Mouse (Mus musculus): ENCODE data around the gene Tipin.
"Not testable (repeated sequence)": the region's sequence is repeated elsewhere in the genome, so short reads cannot be mapped to it uniquely, and the experiment has no call there.

Gene Tipin

DNA sequence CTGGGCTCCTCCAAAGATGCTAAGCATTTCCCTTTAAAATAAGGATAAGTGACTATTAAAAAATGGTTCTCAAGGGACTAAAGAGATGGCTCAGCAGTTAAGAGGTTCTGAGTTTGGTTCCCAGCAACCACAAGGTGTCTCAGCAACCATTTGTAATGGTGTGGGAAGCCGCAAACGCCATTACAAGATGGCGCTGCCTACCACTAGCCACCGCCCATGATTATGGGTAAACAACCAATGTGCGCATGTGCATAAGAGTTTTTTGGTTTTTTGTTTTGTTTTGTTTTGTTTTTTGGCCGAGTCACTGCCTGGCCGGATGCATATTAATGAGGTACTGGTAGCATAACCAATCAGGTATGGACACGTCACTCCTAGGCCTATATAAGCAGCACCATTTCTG, 12.5 kb upstream of the Tipin start:
- intact Hi-C loops (cut with DNase I) = not testable (repeated sequence)

DNA sequence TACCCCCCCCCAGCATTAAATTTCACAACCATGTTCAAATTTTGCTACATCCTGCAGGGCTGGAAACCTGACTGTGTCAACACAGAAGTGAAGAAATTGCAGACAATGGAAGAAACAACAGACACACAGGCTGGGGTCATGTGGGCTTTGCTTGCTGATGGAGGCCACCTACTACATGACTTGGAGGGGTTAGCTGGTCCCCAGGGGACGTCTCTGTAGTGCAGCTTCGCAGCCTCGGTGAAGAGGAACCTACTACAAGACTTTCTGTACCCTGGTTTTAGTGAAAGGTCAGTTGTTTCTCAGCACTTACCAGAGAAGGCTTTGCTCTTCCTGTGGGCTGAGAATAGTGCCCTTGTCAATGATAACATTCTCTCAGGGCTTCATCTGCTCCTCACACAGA, 10.1 kb upstream of the Tipin start:
- intact Hi-C loops (cut with DNase I) = loop anchor here (5.0 kb wide), 1 partner anchor 134 kb away; no protein-coding TSS in a partner anchor

DNA sequence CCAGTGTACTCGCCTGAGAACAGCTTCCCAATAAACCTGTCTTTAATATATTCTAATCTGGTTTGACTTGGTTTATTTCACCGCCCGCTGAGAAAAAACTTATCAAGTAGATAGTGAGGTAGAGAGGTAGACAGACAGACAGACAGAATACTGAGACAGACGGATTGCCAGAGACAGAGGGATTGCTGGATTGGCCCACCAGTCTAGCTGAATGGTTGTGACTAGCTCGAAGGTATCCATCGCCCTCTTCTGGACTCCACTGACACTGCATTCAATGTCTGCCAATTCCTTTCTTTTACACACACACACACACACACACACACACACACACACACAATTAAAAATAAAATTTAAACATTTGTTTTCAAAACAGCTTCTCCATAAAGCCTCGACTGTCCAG, 8.8 kb upstream of the Tipin start:
- intact Hi-C loops (cut with DNase I) = loop anchor here (5.0 kb wide), 1 partner anchor 135 kb away; no protein-coding TSS in a partner anchor

DNA sequence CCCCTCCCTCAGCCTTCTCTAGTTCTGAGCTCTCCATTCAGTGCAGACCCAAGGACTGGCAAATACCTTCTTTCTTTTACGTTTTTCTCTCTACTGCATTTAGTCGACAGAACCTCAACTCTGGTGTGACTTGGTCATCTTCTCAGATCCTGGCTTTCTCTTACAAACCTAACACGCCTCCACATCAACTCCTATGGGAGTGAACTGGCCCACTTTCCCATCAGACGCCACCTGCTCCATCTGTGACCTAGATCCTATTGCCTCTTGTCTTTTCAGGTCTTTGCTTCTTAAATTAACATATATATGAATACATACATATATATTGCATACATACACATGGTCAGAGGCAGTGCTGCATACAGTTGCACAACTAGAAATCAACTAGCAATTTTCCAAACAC, 7.6 kb upstream of the Tipin start:
- intact Hi-C loops (cut with DNase I) = loop anchor here (5.0 kb wide), 1 partner anchor 136 kb away; no protein-coding TSS in a partner anchor

DNA sequence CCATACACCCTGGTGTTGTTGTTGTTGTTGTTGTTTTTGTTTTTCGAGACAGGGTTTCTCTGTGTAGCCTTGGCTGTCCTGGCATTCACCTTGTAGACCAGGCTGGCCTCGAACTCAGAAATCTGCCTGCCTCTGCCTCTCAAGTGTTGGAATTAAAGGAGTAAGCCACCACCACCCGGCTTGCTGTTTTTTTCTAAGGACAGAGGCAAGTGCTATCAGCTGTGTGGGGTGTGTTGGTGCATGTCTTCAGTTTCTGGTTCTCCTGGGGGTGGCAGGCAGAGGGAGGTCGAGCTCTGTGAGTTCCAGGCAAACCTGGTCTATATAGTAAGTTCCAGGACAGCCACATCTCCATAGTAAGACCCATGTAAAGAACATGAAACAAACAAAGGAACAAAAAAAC, 7.1 kb upstream of the Tipin start:
- intact Hi-C loops (cut with DNase I) = loop anchor here (5.0 kb wide), 1 partner anchor 137 kb away; no protein-coding TSS in a partner anchor

DNA sequence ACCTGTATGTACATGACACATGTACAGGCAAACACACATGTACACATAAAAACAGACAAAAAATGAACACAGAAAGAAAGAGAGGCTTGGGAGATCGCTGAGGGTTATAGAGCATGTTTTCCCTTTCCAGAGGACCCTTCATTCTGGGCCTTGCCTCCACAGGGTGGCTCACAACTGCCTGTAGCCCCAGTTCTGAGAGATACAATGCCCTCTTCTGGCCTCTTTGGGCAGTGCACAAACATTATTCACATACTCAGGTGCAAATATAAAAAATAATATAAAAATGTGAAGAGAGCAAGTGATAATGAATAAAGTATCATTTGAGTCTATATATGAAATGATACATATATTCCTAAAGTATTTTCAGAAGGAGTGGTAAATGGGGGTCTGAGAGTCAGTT, 6.5 kb upstream of the Tipin start:
- intact Hi-C loops (cut with DNase I) = loop anchor here (5.0 kb wide), 1 partner anchor 138 kb away; no protein-coding TSS in a partner anchor

DNA sequence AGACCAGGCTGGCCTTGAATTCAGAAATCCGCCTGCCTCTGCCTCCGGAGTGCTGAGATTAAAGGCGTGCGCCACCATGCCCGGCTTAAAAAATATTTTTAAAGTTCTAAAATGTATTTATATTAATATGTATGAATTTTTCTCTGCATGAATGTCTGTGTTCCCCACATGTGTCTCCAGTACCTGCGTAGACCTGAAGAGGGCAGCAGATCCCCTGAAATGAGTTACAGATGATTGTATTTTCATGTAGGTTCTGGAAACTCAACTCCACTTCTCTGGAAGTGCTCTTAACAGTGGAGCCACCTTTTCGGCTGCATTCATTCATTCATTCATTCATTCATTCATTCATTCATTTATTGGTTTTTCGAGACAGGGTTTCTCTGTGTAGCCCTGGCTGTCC, 3.7 kb upstream of the Tipin start:
- intact Hi-C loops (cut with DNase I) = no loop called here

DNA sequence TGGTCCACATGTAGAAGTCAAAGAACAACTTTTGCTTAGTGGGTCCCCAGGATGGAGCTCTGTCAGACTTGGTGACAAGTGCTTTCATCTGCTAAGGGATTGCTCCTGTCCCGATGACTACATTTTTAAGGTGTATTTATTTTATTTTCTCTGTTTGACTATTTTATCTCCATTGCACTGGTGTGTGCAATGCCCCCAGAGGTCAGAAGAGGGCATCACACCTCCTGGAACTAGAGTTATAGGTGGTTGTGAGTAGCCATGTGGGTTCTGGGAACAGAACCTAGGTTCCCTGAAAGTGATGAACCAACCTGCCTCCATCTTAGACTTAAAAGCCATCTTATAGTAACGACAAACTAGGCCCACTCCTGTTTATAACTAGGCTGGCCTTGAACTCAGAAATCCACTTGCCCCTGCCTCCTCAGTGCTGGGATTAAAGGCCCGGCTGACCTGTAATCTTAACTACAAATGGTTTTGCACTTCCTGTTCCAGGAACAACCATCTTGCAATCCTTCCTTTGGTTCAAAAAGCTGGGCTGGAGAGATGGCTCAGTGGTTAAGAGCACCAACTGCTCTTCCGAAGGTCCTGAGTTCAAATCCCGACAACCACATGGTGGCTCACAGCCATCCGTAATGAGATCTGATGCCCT, 2.6 kb upstream of the Tipin start:
- intact Hi-C loops (cut with DNase I) = no loop called here

DNA sequence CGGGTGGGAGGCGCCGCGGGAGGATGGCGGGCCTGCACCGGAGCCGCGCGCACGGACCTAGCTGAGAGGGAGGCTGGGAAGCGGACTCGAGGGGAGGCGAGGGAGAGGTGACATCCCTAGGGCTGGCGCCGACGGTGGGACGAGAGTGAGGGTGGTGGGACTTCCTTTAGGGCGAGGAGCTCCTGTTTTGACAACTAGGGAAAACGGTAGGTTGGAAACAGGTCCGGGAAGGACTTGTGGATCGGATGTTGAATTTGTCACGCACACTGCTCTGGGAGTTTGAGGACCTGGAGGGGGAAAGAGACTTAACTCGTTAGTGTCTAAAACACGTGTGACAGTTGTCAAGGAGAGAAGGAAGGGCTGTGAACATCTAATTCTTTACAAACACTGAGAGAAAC, 399 bp downstream of the Tipin start:
- intact Hi-C loops (cut with DNase I) = loop anchor here (5.0 kb wide), 1 partner anchor 61 kb away; the partner anchor contains the start of gene Dis3l

DNA sequence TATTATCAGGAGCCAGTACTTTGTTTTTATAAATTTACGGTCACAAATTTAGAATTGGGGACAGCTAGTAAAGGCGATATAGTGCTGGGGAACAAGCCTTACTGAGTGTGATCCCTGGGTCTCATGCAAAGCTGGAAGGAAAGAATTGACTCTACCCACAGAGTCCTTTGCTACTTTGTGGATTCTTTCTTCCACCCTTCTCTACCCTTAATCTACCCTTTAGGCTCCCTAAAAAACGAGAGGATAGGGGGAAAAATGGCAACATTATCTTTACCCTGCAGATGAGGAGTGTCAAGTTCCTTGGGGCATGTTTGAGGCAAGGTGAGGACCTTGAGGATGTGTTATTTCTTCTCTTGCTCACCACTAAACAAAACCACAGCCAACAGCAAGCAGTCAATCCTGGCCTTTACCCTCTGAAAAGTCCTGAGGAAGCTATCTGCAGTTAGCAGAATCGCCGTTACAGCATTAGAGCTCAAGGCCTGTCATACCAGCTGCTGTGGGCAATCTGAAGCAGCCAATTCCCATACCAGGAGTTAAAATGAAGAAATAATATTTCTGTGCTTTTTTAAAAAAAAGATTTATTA, 1.1 kb downstream of the Tipin start:
- intact Hi-C loops (cut with DNase I) = loop anchor here (5.0 kb wide), 1 partner anchor 60 kb away; the partner anchor contains the start of gene Dis3l

DNA sequence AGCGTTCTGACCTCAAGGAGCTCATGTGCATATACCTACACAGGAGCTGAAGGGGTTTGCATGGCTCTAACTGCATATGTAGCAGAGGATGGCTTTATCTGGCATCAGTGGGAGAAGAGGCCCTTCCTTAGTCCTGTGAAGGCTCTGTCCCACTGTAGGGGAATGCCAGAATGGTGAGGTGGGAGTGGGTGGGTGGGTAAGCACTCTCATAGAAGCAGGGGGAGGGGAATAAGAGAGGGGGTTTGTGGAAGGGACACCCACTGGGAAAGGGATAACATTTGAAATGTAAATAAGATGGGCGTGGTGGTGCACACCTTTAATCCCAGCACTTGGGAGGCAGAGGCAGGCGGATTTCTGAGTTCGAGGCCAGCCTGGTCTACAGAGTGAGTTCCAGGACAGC, 21.7 kb downstream of the Tipin start:
- intact Hi-C loops (cut with DNase I) = not testable (repeated sequence)

- intact Hi-C loops (cut with DNase I) = no loop called here
Measured at GRCm38 (mm10) chr9:64306476-64307312, 25.3 kb downstream of the Tipin start.

DNA sequence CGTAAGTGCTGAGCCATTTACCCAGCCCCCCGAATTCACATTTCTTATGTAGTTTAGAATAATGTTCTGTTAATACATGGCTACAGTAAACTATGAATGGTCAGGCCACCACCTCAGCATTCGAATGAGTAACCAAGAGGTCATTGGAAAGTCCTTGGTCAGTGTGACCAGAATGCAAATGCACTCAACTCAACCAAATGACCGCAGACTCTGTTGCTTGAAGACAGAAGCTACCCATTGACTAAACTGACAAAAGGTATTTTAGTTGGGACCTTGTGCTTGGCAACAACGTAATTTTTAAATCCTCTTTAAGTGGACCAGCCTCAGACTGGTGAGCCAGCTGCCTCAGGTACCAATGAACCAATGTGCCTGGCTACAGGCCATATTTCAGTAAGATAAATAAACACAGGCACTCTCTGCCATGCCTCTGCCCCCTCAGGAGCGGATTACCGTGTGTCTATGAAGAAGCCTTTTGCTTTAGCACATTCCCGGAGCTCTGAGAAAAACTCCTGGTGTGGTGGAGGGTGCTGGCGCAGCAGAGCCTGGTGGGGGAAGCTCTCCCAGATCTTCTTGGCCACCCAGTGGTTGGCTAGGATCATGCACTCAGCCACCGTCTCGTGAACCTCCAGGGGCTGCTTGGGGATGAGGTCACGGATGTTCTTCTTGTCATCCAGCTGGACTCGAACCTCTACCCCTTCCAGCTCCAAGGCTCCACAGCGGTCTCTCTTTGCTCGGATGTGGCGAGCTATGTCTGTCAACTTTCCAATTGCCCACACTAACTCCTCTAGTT, 29.8 kb downstream of the Tipin start:
- intact Hi-C loops (cut with DNase I) = no loop called here

GRCm38 (mm10) chr9:64312128-64312527, 30.7 kb downstream of the Tipin start:
- intact Hi-C loops (cut with DNase I) = no loop called here

- intact Hi-C loops (cut with DNase I) = no loop called here
Measured at GRCm38 (mm10) chr9:64314696-64315095, 33.3 kb downstream of the Tipin start.

DNA sequence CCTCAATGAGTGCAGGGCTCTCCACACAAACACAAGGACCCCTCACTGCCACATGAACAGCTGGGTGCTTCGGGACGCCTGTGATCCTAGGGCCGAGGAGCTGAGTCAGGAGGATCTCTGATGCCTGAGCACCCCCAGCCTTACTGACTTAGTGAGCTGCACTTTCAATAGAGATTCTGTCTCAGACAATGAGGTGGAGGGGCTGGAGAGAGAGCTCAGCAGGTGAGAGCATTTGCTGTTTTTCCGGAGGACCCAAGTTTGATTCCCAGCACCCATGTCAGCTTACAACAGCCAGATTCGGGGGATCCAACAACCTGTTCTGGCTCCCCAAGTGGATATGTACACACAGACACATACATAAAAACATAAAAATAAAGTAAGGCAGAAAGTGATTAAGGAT, 35.6 kb downstream of the Tipin start:
- intact Hi-C loops (cut with DNase I) = no loop called here

GRCm38 (mm10) chr9:64323976-64324375, 42.6 kb downstream of the Tipin start:
- intact Hi-C loops (cut with DNase I) = no loop called here

- intact Hi-C loops (cut with DNase I) = no loop called here
Measured at GRCm38 (mm10) chr9:64335825-64336224, 54.4 kb downstream of the Tipin start.

- intact Hi-C loops (cut with DNase I) = no loop called here
Measured at GRCm38 (mm10) chr9:64339361-64339760, 58.0 kb downstream of the Tipin start.

- intact Hi-C loops (cut with DNase I) = loop anchor here (5.0 kb wide), 1 partner anchor 58 kb away; the partner anchor contains the start of gene Tipin
Measured at GRCm38 (mm10) chr9:64340351-64341253, 59.2 kb downstream of the Tipin start.

Data from adrenal gland (tissue).